9 mouse cellular contexts compared by ENCODE assay signal in genomic region chr1:176355342-176355741, GRCm38 (mm10).
A peak's percentile ranks its signal among the peaks of the same experiment; 100 is the strongest.
DNase-seq lines count a peak whose midpoint lies in the region; ATAC-seq lines count a peak whose summit lies in the region.
"Had no signal": no experiment of that assay in that cellular context is flagged by ENCODE, and none has a peak within 500 bp of the region (broad histone marks: within the 10 kb centered on the region; RNA-seq: fewer than 3 reads in every experiment).

No protein-coding gene starts in this region.

- peak; percentile 94 for ATAC-seq in forebrain, embryonic 13.5 days
- ATAC-seq in neural tube, embryonic 14.5 days (ENCODE audit: low read depth) = peak; percentile 96
- no peak for ATAC-seq in CD4-positive, CD25-positive, alpha-beta regulatory T cell, adult 4 months
- ATAC-seq: liver, postnatal 0 days had no signal

- peak overlapping the region; percentile 36 for H3K4me2 ChIP-seq in forebrain, embryonic 13.5 days
- H3K4me2 ChIP-seq in neural tube, embryonic 14.5 days (ENCODE audit: low read depth, low read length) = peak overlapping the region; percentile 28

- no peak overlapping the region for H3K4me3 ChIP-seq in forebrain, embryonic 13.5 days
- H3K4me3 ChIP-seq in neural tube, embryonic 14.5 days (ENCODE audit: low read depth, low read length) = no peak overlapping the region; the same call in 1 of the 2 replicates

- no peaks in the 10 kb centered on the region for H3K27me3 ChIP-seq in forebrain, embryonic 13.5 days
- no peaks in the 10 kb centered on the region for H3K27me3 ChIP-seq in neural tube, embryonic 14.5 days (ENCODE audit: control insufficient read depth, insufficient read depth, low read length)

- WGBS in forebrain, embryonic 13.5 days = 60% methylated on average over 12 of the region's 12 CpGs
- WGBS in neural tube, embryonic 14.5 days = 27% methylated on average over 12 of the region's 12 CpGs

- H3K36me3 ChIP-seq in forebrain, embryonic 13.5 days (ENCODE audit: poor library complexity, severe bottlenecking) = no peaks in the 10 kb centered on the region
- H3K36me3 ChIP-seq in neural tube, embryonic 14.5 days (ENCODE audit: control insufficient read depth, insufficient read depth, low read length) = no peaks in the 10 kb centered on the region

- H3K9me3 ChIP-seq in forebrain, embryonic 13.5 days (replicated peaks) = no peaks in the 10 kb centered on the region
- H3K9me3 ChIP-seq in neural tube, embryonic 14.5 days (ENCODE audit: control insufficient read depth, low read length) = no peaks in the 10 kb centered on the region

- peak overlapping the region; percentile 14; the same call in 1 of the 2 replicates for H3K27ac ChIP-seq in forebrain, embryonic 13.5 days
- peak overlapping the region; percentile 56; the same call in 1 of the 2 replicates for H3K27ac ChIP-seq in neural tube, embryonic 14.5 days (ENCODE audit: low read depth, low read length)

- H3K9ac ChIP-seq in forebrain, embryonic 13.5 days = peak overlapping the region; percentile 13; the same call in 1 of the 2 replicates
- no peak overlapping the region; the same call in 1 of the 2 replicates for H3K9ac ChIP-seq in neural tube, embryonic 14.5 days (replicated peaks; ENCODE audit: low read depth, low read length)
- H3K9ac ChIP-seq: liver, postnatal 0 days had no signal

- peaks cover 12% of the 10 kb centered on the region for H3K4me1 ChIP-seq in forebrain, embryonic 13.5 days
- peaks cover 7% of the 10 kb centered on the region; the same call in 1 of the 2 replicates for H3K4me1 ChIP-seq in neural tube, embryonic 14.5 days (ENCODE audit: control insufficient read depth, insufficient read depth, low read length)

- DNase-seq in embryo, embryonic 11 days = peak; percentile 25
- DNase-seq in embryo, embryonic 10.5 days (ENCODE audit: low spot score) = no peak
- DNase-seq in layer of hippocampus, postnatal 36 days = peak; percentile 7 to 20
- no peak for DNase-seq in MN1 (ENCODE audit: low spot score)
- no peak for DNase-seq in spleen, adult 12 weeks (ENCODE audit: low spot score)
- DNase-seq: liver, postnatal 0 days had no signal

Comparison
In these comparisons a context has a peak if more than half of its experiments do, and no peak if none do; other contexts are left out.
1. DNase-seq: peak in embryo, embryonic 11 days (single experiment) and layer of hippocampus, postnatal 36 days (2 of 2); none in embryo, embryonic 10.5 days (single experiment), MN1 (single experiment) and spleen, adult 12 weeks (single experiment).